Mouse (Mus musculus) megakaryocyte-erythroid progenitor cell, adult 5-6 weeks (primary cell): ENCODE results near the gene Cdh4. TPM values are rescaled to one million over a fixed set of nuclear protein-coding genes. Genes with fewer than 3 reads are reported as not detected.

Experiments
- ATAC-seq: replicated peaks from 2 replicates; pipeline ENCODE4 v1.8.0; 2016; ENCODE audit warnings: mild to moderate bottlenecking, inconsistent platforms; ENCODE audit not compliant: severe bottlenecking, poor library complexity, low FRiP score, low TSS enrichment
- total RNA-seq, 2 experiments: library from RNA; stranded (forward) in 1 of 2; stranded (reverse) in 1 of 2; fragments of 200-1000, 215-1000 nt in 1 of 2; fragments of >200 nt in 1 of 2; fragmentation: Nextera tagmentation in 1 of 2; gene quantifications; 2 replicates each; pipeline ENCODE4 v1.2.3; 2014 to 2017

Gene Cdh4
- total RNA-seq, 2 experiments from 2014 or later: not detected

GRCm38 (mm10) chr2:179459606-179460005 is 17.4 kb downstream of the Cdh4 start:
- no peak for ATAC-seq

GRCm38 (mm10) chr2:179463514-179463913 is 21.3 kb downstream of the Cdh4 start:
- no peak for ATAC-seq

GRCm38 (mm10) chr2:179467839-179468445 is 25.7 kb downstream of the Cdh4 start:
- ATAC-seq: no peak

DNA sequence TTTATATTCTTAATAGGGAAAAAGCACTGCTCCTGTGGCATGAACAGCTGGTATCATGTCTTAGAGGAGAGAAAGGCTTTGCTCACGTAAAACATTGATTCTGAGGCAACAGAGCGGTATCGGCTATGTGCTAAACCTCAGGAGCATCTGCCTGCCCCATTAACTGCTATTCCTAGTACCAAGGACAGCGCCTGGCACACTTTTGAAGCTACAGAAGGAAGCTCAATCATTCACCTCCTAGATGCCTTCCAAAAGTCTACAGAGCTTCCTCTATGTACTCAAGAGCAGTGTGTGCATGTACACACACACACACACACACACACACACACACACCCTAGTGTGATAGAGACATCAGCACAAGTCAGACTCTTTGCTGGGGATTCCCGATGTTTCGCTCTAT is 34.4 kb downstream of the Cdh4 start:
- no peak for ATAC-seq

DNA sequence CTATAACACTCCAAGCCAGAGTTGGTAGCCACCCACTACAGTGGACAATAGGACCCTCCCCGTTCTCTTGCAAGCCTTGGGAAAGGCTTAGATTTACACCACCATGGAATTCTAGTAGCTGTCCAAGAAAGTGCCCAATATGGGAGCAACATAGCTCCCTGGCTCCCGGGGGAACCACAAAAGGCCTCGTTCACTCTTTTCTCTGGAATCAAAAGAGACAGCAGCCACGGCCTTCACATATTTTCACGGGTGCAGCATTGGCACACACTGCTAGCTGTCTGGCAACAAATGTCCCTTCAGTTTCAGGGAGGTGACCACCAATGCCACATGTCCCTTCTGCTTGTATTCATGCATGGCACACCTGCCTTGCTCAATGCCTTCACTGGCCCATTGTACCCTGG is 38.6 kb downstream of the Cdh4 start:
- ATAC-seq: no peak

GRCm38 (mm10) chr2:179481363-179481762 is 39.1 kb downstream of the Cdh4 start:
- no peak for ATAC-seq

- no peak for ATAC-seq
Observed at GRCm38 (mm10) chr2:179488526-179489139, 46.4 kb downstream of the Cdh4 start.

DNA sequence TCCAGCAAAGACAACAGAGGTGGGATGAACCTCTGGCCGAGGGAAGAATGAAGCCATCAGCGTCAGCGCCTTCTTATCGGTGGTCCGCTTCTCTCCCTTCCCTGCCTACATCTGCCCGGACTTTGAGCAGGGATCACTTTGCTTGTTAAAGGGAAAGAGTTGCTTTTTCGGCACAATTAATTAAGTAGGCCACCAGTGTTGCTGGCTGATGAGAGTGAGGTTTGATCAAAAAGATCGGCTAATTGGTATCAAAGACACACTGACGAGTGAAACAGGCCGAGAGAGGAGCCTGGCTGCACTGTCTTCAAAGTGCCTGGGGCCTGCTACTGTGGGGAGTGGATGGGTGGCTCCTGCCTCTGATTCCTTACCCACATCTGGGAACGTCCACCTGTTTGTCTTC is 49.7 kb downstream of the Cdh4 start:
- ATAC-seq: no peak

DNA sequence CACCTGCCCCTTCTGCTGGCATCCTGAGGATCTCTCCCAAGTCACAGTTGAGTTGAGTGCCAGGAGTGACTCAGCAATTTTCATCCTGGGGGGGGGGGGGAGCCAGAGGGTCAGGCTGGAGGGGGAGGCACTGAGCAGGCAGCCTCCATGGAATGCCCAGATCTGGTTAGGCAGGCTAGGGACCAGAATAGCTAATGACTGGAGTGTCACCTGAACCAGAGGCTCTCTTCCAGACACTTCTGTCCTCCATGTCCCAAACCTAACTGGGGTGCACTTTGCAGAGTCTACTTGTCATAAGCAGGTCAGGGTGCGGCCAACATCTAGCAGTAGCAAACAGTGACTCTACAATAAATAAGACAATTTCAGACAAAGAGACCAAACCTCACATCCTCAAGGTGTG is 52.0 kb downstream of the Cdh4 start:
- no peak for ATAC-seq

DNA sequence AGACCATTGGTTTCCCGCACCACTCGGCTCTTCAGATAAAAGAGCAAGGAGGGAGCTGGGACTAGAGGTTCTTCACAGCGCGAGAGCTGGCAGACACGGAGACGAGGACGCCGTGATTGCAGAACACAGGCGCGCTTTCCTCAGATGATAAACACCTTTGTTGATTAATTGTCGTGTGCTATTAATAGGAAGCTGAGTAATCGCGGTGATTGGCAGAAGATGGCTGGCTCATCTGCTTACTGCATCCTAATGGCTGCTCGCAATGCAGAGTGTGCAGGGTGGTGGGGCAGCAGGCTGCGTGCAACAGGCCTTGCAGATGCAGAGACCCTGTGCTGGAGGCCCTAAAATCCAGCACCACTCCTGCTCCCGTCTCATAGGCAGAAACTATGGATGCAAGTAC is 68.2 kb downstream of the Cdh4 start:
- no peak for ATAC-seq

- ATAC-seq: no peak
Observed at GRCm38 (mm10) chr2:179516559-179516958, 74.3 kb downstream of the Cdh4 start.

- ATAC-seq: no peak
Observed at GRCm38 (mm10) chr2:179518456-179519032, 76.3 kb downstream of the Cdh4 start.

DNA sequence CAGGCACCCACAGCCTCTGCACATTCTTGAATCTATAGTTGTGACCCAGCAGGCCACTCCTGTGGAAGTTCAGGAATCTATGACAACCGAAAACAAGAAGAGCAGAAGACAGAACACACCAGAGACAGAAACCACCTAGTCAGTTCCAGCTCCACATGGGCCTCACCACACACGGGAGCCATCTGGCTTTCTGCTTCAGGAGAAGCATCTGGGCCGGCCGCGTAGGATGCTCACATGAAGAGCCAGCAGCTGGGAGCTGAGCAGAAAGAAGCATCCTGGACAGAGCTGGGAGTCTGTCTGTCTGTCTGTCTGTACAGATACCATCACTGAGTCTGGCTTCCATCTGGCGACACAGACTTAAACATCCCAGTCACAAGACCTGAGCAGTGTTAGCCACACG is 76.9 kb downstream of the Cdh4 start:
- ATAC-seq: no peak

DNA sequence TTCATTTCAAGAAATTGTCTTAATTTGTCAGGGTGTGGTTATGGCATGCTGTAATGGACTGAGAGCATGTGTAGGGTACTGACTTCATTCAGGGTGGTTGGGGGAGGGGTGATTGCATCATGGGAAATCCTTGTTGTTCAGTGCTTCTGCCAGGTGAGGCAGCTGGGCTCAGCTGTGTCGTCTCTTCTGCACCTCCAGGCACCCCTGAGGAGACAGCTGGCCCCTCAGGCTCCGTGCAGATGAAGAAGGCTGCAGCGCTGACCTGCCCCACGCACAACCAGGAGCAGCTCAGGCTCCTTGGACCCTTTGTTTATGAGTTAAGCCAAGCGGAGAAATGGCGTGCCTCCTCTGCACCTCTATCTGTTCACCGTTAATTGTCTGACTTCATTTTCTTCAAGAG is 77.7 kb downstream of the Cdh4 start:
- no peak for ATAC-seq

DNA sequence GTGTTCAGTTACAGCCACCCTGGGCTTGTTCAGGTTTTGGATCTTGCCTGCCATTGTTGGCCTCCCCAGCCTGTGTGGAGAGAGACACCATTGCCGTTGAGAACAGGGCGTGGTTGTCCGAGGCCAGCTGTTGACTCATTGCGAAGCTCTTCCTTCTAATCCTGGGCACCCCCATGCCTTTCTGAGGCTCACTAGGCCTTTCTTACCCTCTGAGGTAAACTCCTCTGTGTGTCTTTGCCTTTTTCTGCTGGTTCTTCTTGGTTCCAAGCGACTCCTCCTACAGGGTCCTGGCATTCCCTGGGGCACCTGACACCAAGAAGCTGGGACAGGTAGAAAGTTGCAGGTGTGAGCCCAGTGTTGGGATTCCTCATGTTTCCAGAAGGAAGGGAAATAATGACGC is 78.7 kb downstream of the Cdh4 start:
- no peak for ATAC-seq

DNA sequence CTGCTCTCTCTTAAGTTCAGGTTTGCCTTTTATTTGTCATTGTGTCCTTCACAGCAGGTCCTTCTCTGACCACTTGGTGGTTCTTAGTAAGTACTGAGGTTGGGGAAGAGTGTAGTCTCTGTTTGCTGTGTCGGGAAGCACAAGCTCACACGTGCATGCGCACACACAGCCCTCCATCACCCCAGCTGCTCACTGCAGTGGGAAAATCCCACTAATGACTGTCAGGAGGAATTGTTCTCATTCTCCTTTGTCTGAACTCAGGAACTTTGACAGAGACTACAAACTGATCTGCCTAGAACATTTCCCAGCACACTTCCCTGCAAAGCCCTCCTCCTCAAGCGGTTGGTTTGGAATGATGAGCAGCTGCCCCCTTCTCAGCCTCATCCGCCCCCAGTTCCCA is 79.2 kb downstream of the Cdh4 start:
- ATAC-seq: no peak

- ATAC-seq: no peak
Observed at GRCm38 (mm10) chr2:179522141-179522540, 79.9 kb downstream of the Cdh4 start.

GRCm38 (mm10) chr2:179526976-179527375 is 84.7 kb downstream of the Cdh4 start:
- no peak for ATAC-seq

DNA sequence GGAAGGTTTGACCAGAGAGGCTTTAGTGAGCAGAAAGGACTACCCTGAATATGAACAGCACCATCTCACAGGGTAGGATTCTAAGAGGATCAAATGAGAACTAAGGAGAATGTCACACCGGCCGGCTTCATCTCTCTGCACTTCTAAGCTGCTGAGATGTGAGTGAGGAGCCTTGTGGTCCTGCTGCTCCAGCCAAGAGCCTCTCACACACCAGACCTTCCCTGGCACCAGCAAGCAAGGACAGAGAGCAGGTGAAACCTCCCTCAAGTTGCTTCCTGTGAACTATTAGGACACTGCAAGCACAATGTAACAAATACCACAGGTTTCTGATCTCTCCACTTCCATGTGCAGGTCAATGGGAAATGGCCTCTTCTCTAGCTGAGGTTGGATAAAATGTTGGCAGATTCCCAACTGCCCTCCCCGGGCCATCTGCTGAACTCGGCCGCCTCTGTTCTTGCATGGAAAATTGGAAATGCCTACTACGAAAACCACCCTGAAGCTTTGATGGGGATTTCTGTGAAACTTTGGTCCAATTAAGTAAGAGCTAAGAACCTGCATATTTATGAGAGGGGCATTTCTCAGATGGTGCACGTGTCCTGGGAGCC is 88.3 kb downstream of the Cdh4 start:
- ATAC-seq: no peak

GRCm38 (mm10) chr2:179533196-179533595 is 91.0 kb downstream of the Cdh4 start:
- no peak for ATAC-seq

GRCm38 (mm10) chr2:179533881-179534280 is 91.7 kb downstream of the Cdh4 start:
- no peak for ATAC-seq
